Mouse (Mus musculus): Measurements from ENCODE around the gene Plekha7. TPM values are rescaled to one million over a fixed set of nuclear protein-coding genes. Genes with fewer than 3 reads are reported as not detected.

The Plekha7 gene
- polyA plus RNA-seq, 1 experiment from 2014 or later, result 9.5 TPM

DNA sequence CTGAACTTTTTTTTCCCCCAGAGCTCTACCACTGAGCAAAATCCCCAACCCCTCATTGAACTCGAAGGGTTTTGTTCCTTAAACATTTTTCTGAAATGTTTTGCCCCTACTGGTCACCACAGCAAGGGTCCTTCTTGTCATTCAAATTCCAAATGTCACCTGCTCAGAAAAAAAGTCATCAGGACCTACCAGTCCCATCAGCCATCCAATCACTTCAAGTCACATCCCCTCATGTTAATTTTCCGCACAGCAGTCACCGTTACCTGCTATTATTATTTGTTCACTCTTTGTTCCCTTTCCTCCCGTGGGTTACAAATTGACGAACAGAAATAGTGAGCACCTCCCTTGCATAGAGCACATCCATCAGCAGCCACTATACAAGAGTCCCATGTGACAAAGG is 1.6 kb downstream of the Plekha7 start:
- TF ChIP-seq CTCF (IDR thresholded peaks at IDR 0.05; ENCODE audit: low read depth), result no peak
- no peak for DNase-seq
- peak overlapping the region; percentile 98 for H3K4me2 ChIP-seq
- H3K4me3 ChIP-seq (ENCODE audit: low read depth, low read length), result peak overlapping the region; percentile 71
- H3K9me3 ChIP-seq (ENCODE audit: low read depth, low read length), result no peaks in the 10 kb centered on the region
- H3K36me3 ChIP-seq (ENCODE audit: insufficient read depth), result no peaks in the 10 kb centered on the region
- WGBS, result 20% methylated on average over 5 of the region's 5 CpGs
- no peak overlapping the region for H3K27ac ChIP-seq (ENCODE audit: low read depth)
- H3K4me1 ChIP-seq (ENCODE audit: insufficient read depth), result 0 out of 2 replicates have a peak, but pooled peaks cover 3% of the 10 kb centered on the region
- H3K27me3 ChIP-seq (ENCODE audit: insufficient read depth, low read length), result peaks cover 20% of the 10 kb centered on the region
- no peak for ATAC-seq (ENCODE audit: insufficient read depth)
- peak overlapping the region; percentile 52; the same call in 1 of the 2 replicates for H3K9ac ChIP-seq

DNA sequence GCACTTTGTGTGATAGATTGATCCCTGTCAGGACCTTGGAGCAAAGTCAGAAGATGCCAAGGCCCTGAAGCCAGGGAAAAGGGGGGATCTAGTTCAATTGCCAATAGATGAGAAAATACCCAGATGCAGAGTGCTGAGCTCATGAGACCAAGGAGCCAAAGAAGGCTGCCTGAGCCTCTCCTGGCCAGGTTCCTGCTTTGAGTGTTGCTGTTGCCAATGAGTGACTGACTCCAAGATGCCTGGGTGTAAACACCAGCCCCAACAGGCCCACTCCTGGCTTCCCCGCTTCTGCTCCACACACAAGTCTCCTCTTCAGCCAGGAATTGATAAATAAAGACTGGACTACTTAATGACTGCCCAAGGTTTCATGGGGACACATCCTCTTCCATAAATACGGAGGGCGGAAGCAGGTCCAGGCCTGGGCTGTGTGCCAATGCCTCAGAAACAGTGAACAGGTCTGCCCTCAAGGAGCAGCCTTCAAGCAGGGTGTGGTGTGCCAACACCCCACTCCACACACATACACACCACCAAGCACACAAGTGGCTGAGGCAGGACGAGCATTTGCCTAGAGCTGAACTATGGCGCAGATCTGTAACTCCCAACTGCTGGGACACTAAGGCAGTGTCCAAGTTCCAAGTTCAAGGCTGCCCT is 6.4 kb downstream of the Plekha7 start:
- Histone ChIP-seq H3K4me1 (ENCODE audit: insufficient read depth) (0 out of 2 replicates have a peak, but pooled peaks cover under 1% of the 10 kb centered on the region), H3K27ac (ENCODE audit: low read depth) (no peak overlapping the region), H3K9ac (no peak overlapping the region), H3K9me3 (ENCODE audit: low read depth, low read length) (no peaks in the 10 kb centered on the region), H3K27me3 (ENCODE audit: insufficient read depth, low read length) (peaks cover 7% of the 10 kb centered on the region), H3K4me3 (ENCODE audit: low read depth, low read length) (no peak overlapping the region), H3K36me3 (ENCODE audit: insufficient read depth) (no peaks in the 10 kb centered on the region), H3K4me2 (no peak overlapping the region)
- TF ChIP-seq CTCF (IDR thresholded peaks at IDR 0.05; ENCODE audit: low read depth), result no peak
- no peak for DNase-seq
- ATAC-seq (ENCODE audit: insufficient read depth), result no peak
- 78% methylated on average over 5 of the region's 5 CpGs for WGBS

DNA sequence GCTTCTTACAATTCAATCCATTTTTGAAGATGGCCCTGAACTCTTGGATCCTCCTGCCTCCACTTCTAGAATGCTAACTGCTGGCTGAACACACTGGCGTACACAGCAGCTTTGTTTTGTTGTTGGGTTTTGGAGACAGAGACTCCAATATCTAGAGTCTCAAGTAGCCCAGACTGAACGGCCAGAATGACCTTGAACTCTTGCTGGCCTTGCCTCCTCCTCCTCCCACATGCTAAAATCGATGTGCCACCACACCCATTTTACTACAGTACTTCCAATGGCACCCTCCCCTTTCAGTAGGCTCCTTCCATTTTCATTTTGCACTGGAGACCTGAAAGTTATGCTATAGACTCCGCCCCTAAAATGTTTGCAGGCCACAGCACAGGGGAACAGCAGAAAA is 7.0 kb downstream of the Plekha7 start:
- TF ChIP-seq CTCF (IDR thresholded peaks at IDR 0.05; ENCODE audit: low read depth), result no peak
- peaks cover under 1% of the 10 kb centered on the region; the same call in 1 of the 2 replicates for H3K27me3 ChIP-seq (ENCODE audit: insufficient read depth, low read length)
- no peak overlapping the region for H3K4me2 ChIP-seq
- no peaks in the 10 kb centered on the region for H3K4me1 ChIP-seq (ENCODE audit: insufficient read depth)
- no peak for ATAC-seq (ENCODE audit: insufficient read depth)
- DNase-seq, result no peak
- H3K9ac ChIP-seq, result no peak overlapping the region
- H3K9me3 ChIP-seq (ENCODE audit: low read depth, low read length), result no peaks in the 10 kb centered on the region
- H3K27ac ChIP-seq (ENCODE audit: low read depth), result no peak overlapping the region
- no peak overlapping the region for H3K4me3 ChIP-seq (ENCODE audit: low read depth, low read length)
- H3K36me3 ChIP-seq (ENCODE audit: insufficient read depth), result no peaks in the 10 kb centered on the region
- WGBS, result 76% methylated on average over 4 of the region's 4 CpGs

DNA sequence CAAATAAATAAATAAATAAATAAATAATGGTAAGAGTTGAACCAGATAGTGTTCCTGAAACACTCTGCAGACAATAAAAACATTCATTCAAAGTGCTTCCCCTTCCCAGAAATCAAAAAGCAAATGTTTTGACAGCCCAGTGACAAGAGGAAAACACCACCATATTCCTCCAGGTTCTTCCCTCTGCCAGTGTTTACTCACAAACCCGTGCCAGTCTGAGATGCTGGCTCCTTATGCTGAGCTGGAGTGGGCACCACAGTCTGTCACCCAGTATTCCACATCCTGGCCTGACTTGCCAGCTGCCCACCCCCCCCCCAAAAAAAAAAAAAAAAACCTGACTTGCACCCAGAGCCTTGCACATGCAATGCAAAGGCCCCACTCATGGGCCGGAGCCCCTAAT is 9.3 kb downstream of the Plekha7 start:
- DNase-seq (no peak), ATAC-seq (ENCODE audit: insufficient read depth) (no peak)
- no peak overlapping the region for H3K4me2 ChIP-seq
- H3K36me3 ChIP-seq (ENCODE audit: insufficient read depth), result no peaks in the 10 kb centered on the region
- no peak overlapping the region for H3K4me3 ChIP-seq (ENCODE audit: low read depth, low read length)
- H3K27ac ChIP-seq (ENCODE audit: low read depth), result no peak overlapping the region
- no peaks in the 10 kb centered on the region for H3K4me1 ChIP-seq (ENCODE audit: insufficient read depth)
- no peaks in the 10 kb centered on the region for H3K27me3 ChIP-seq (ENCODE audit: insufficient read depth, low read length)
- H3K9me3 ChIP-seq (ENCODE audit: low read depth, low read length), result no peaks in the 10 kb centered on the region
- no peak overlapping the region for H3K9ac ChIP-seq
- 69% methylated on average over 2 of the region's 2 CpGs for WGBS
- no peak for TF ChIP-seq CTCF (IDR thresholded peaks at IDR 0.05; ENCODE audit: low read depth)

DNA sequence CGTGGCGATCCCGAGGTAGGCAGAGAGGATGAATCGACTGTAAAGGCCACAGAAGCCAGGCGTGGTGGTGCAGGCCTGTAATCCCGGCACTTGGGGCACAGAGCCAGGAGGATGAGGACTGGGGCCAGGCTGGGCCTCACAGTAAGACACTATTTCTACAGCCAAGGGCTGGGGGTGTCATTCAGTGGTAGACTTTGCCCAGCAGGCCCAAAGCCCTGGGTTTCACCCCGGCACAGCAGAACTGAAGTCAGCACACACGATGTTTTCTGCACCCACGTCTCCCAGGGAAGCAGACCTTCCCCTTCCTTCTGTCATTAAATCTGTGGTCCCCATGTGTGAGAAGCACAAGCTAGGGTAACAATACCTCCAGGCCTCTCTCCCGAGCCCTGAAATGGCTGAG is 9.8 kb downstream of the Plekha7 start:
- H3K27me3 ChIP-seq (ENCODE audit: insufficient read depth, low read length), result no peaks in the 10 kb centered on the region
- no peaks in the 10 kb centered on the region for H3K36me3 ChIP-seq (ENCODE audit: insufficient read depth)
- no peak for TF ChIP-seq CTCF (IDR thresholded peaks at IDR 0.05; ENCODE audit: low read depth)
- DNase-seq (no peak), ATAC-seq (ENCODE audit: insufficient read depth) (no peak)
- no peak overlapping the region for H3K27ac ChIP-seq (ENCODE audit: low read depth)
- no peak overlapping the region for H3K4me3 ChIP-seq (ENCODE audit: low read depth, low read length)
- no peaks in the 10 kb centered on the region for H3K4me1 ChIP-seq (ENCODE audit: insufficient read depth)
- H3K9me3 ChIP-seq (ENCODE audit: low read depth, low read length), result no peaks in the 10 kb centered on the region
- no peak overlapping the region for H3K4me2 ChIP-seq
- no peak overlapping the region for H3K9ac ChIP-seq
- 70% methylated on average over 10 of the region's 10 CpGs for WGBS

DNA sequence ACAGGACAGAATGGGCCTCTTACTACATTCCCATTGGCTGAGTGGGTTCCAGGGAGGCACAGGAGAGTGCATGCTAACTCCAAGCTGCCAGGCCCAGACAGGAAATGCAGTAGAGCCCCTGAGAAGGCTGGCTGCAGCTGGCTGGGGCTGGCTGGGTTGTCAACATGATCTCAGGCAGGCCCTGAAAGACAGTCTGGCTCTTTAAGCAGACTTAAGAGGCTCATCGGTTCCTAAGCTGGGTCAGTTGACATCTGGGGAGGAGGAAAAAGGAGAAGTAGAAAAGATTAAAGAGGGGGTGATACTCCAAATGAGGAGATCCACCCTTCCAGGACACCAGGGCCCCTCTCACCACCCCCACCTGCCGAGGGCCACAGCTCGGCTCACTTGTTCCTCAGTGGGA is 13.2 kb downstream of the Plekha7 start:
- no peaks in the 10 kb centered on the region for H3K9me3 ChIP-seq (ENCODE audit: low read depth, low read length)
- no peak overlapping the region for H3K27ac ChIP-seq (ENCODE audit: low read depth)
- ATAC-seq (ENCODE audit: insufficient read depth) (no peak), DNase-seq (peak; percentile 32)
- no peak overlapping the region for H3K9ac ChIP-seq
- no peak overlapping the region for H3K4me2 ChIP-seq
- no peaks in the 10 kb centered on the region for H3K4me1 ChIP-seq (ENCODE audit: insufficient read depth)
- no peak for TF ChIP-seq CTCF (IDR thresholded peaks at IDR 0.05; ENCODE audit: low read depth)
- H3K27me3 ChIP-seq (ENCODE audit: insufficient read depth, low read length), result no peaks in the 10 kb centered on the region
- WGBS, result 50% methylated on average over 3 of the region's 3 CpGs
- no peaks in the 10 kb centered on the region for H3K36me3 ChIP-seq (ENCODE audit: insufficient read depth)
- no peak overlapping the region for H3K4me3 ChIP-seq (ENCODE audit: low read depth, low read length)

DNA sequence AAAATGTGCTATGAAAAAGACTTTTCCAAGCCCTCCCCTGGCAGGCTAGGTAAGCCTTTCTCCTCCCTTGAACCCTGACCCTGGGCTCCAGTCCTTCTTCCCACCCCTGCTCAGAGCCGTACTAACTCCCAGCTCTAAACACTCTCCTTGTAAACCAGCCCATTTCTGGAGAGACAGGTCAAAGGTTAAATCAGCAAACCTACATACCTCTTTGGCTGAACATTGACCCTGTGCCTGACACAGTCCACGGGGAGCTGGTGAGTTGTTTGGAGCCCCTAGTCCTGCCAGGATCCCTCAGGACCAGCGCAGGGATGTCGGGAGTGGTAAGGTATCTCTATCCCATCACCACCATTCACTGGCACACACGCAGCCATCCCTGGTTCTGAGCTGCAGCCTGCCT is 15.8 kb downstream of the Plekha7 start:
- Histone ChIP-seq H3K4me1 (ENCODE audit: insufficient read depth) (no peaks in the 10 kb centered on the region), H3K9ac (no peak overlapping the region), H3K4me2 (no peak overlapping the region), H3K27ac (ENCODE audit: low read depth) (no peak overlapping the region), H3K4me3 (ENCODE audit: low read depth, low read length) (no peak overlapping the region), H3K36me3 (ENCODE audit: insufficient read depth) (no peaks in the 10 kb centered on the region), H3K9me3 (ENCODE audit: low read depth, low read length) (no peaks in the 10 kb centered on the region), H3K27me3 (ENCODE audit: insufficient read depth, low read length) (no peaks in the 10 kb centered on the region)
- TF ChIP-seq CTCF (IDR thresholded peaks at IDR 0.05; ENCODE audit: low read depth), result no peak
- WGBS, result 19% methylated on average over 5 of the region's 5 CpGs
- no peak for ATAC-seq (ENCODE audit: insufficient read depth)
- no peak for DNase-seq

Data from lung, embryonic 14.5 days (tissue).